Mouse (Mus musculus): Measurements from ENCODE around the gene As3mt. TPM values are rescaled to one million over a fixed set of nuclear protein-coding genes. Genes with fewer than 3 reads are reported as not detected.

As3mt gene
- total and polyA plus RNA-seq, 3 experiments: 30.7 to 52.1 (median 43.3) TPM

- dilution Hi-C loops (cut with MboI; ENCODE audit: extremely low pct_ligation_motif_present, extremely low pct_unique_long_range_greater_than_20kb, low sequenced_read_pairs) (no loop called here), in situ Hi-C loops (cut with MboI; ENCODE audit: low pct_ligation_motif_present, low pct_unique_long_range_greater_than_20kb, low sequenced_read_pairs) (no loop called here)
- Histone ChIP-seq H3K27me3 (replicated peaks) (no peaks in the 10 kb centered on the region), H3K4me3 (replicated peaks in 1 of 3; ENCODE audit: low read depth in 2 of 3, low read length in 2 of 3, poor library complexity in 1 of 3) (no peak overlapping the region), H3K9ac (ENCODE audit: insufficient read depth, low read depth) (no peak overlapping the region), H3K27ac (ENCODE audit: insufficient read depth, low read depth) (no peak overlapping the region), H3K36me3 (replicated peaks in 1 of 2; ENCODE audit: control insufficient read depth in 1 of 2, insufficient read depth in 1 of 2, low read length in 1 of 2) (no peaks in the 10 kb centered on the region), H3K4me2 (ENCODE audit: insufficient read depth, low read depth, poor library complexity, severe bottlenecking) (no peak overlapping the region), H3K4me1 (ENCODE audit: control insufficient read depth in 1 of 2, insufficient read depth in 2 of 2) (no peaks in the 10 kb centered on the region), H3K79me2 (replicated peaks; ENCODE audit: control insufficient read depth, extremely low read depth, insufficient read depth, poor library complexity, severe bottlenecking) (no peaks in the 10 kb centered on the region), H3K9me3 (replicated peaks; ENCODE audit: low read length) (no peaks in the 10 kb centered on the region)
- TF ChIP-seq USF2 (conservative IDR thresholded peaks at IDR 0.05; ENCODE audit: low read depth, low read length) (no peak), ETS1 (conservative IDR thresholded peaks at IDR 0.05; ENCODE audit: low read depth, low read length) (no peak), CHD1 (IDR thresholded peaks at IDR 0.05; ENCODE audit: low read depth, low read length) (no peak), ZMIZ1 (IDR thresholded peaks at IDR 0.05; ENCODE audit: low read depth, low read length) (no peak), CHD2 (IDR thresholded peaks at IDR 0.05; ENCODE audit: low read length) (no peak), JUN (IDR thresholded peaks at IDR 0.05; ENCODE audit: insufficient read depth, low read depth, low read length) (no peak)
- no peak for DNase-seq (ENCODE audit: extremely low read depth)
Measured at GRCm38 (mm10) chr19:46784502-46784901, 77.2 kb downstream of the As3mt start.

- Histone ChIP-seq H3K4me2 (ENCODE audit: insufficient read depth, low read depth, poor library complexity, severe bottlenecking) (no peak overlapping the region), H3K4me3 (replicated peaks in 1 of 3; ENCODE audit: low read depth in 2 of 3, low read length in 2 of 3, poor library complexity in 1 of 3) (no peak overlapping the region), H3K9me3 (replicated peaks; ENCODE audit: low read length) (no peaks in the 10 kb centered on the region), H3K79me2 (replicated peaks; ENCODE audit: control insufficient read depth, extremely low read depth, insufficient read depth, poor library complexity, severe bottlenecking) (no peaks in the 10 kb centered on the region), H3K4me1 (ENCODE audit: control insufficient read depth in 1 of 2, insufficient read depth in 2 of 2) (peaks cover 0 to 2% of the 10 kb centered on the region in 2 experiments; a peak in 1 of 4 replicates), H3K9ac (ENCODE audit: insufficient read depth, low read depth) (no peak overlapping the region), H3K27ac (ENCODE audit: insufficient read depth, low read depth) (no peak overlapping the region), H3K27me3 (replicated peaks) (no peaks in the 10 kb centered on the region), H3K36me3 (replicated peaks in 1 of 2; ENCODE audit: control insufficient read depth in 1 of 2, insufficient read depth in 1 of 2, low read length in 1 of 2) (no peaks in the 10 kb centered on the region)
- TF ChIP-seq MYC (IDR thresholded peaks at IDR 0.05; ENCODE audit: low read depth, low read length) (no peak), HCFC1 (IDR thresholded peaks at IDR 0.05; ENCODE audit: low read depth, low read length) (no peak), NRF1 (IDR thresholded peaks at IDR 0.05; ENCODE audit: low read depth, low read length) (no peak), SIN3A (IDR thresholded peaks at IDR 0.05; ENCODE audit: low read length) (no peak), POLR2A (IDR thresholded peaks at IDR 0.05; ENCODE audit: low read depth, low read length) (no peak)
- in situ Hi-C loops (cut with MboI; ENCODE audit: low pct_ligation_motif_present, low pct_unique_long_range_greater_than_20kb, low sequenced_read_pairs): no loop called here
- no peak for DNase-seq (ENCODE audit: extremely low read depth)
- dilution Hi-C loops (cut with MboI; ENCODE audit: extremely low pct_ligation_motif_present, extremely low pct_unique_long_range_greater_than_20kb, low sequenced_read_pairs): no loop called here
Measured at GRCm38 (mm10) chr19:46785633-46786032, 78.4 kb downstream of the As3mt start.

- Histone ChIP-seq H3K9me3 (replicated peaks; ENCODE audit: low read length) (no peaks in the 10 kb centered on the region), H3K4me3 (replicated peaks in 1 of 3; ENCODE audit: low read depth in 2 of 3, low read length in 2 of 3, poor library complexity in 1 of 3) (no peak overlapping the region), H3K79me2 (replicated peaks; ENCODE audit: control insufficient read depth, extremely low read depth, insufficient read depth, poor library complexity, severe bottlenecking) (no peaks in the 10 kb centered on the region), H3K27me3 (replicated peaks) (no peaks in the 10 kb centered on the region), H3K4me2 (ENCODE audit: insufficient read depth, low read depth, poor library complexity, severe bottlenecking) (no peak overlapping the region), H3K9ac (ENCODE audit: insufficient read depth, low read depth) (no peak overlapping the region), H3K4me1 (ENCODE audit: control insufficient read depth in 1 of 2, insufficient read depth in 2 of 2) (peaks cover 0 to 7% of the 10 kb centered on the region in 2 experiments; a peak in 2 of 4 replicates), H3K27ac (ENCODE audit: insufficient read depth, low read depth) (no peak overlapping the region), H3K36me3 (replicated peaks in 1 of 2; ENCODE audit: control insufficient read depth in 1 of 2, insufficient read depth in 1 of 2, low read length in 1 of 2) (no peaks in the 10 kb centered on the region)
- in situ Hi-C loops (cut with MboI; ENCODE audit: low pct_ligation_motif_present, low pct_unique_long_range_greater_than_20kb, low sequenced_read_pairs) (no loop called here), dilution Hi-C loops (cut with MboI; ENCODE audit: extremely low pct_ligation_motif_present, extremely low pct_unique_long_range_greater_than_20kb, low sequenced_read_pairs) (no loop called here)
- DNase-seq (ENCODE audit: extremely low read depth): no peak
- no peak for TF ChIP-seq UBTF (IDR thresholded peaks at IDR 0.05; ENCODE audit: low read depth, low read length)
- no peak for TF ChIP-seq BHLHE40 (IDR thresholded peaks at IDR 0.05; ENCODE audit: low read depth, low read length)
Measured at GRCm38 (mm10) chr19:46789782-46790181, 82.5 kb downstream of the As3mt start.

Other genes starting within 250 kb of the As3mt start
- gene Trim8, start 205.8 kb upstream of the As3mt start, total RNA-seq (2012; rRNA removed): 11.0 and 12.0 TPM in 2 replicates
- 3.7 and 4.4 TPM in 2 replicates for gene Trim8, start 205.8 kb upstream of the As3mt start, total RNA-seq (2014; rRNA removed)
- 23.3 and 24.9 TPM in 2 replicates for gene Trim8, start 205.8 kb upstream of the As3mt start, polyA plus RNA-seq (2012; ENCODE audit: insufficient read length, low read depth)
- 38.4 and 46.5 TPM in 2 replicates for gene Arl3, start 134.3 kb upstream of the As3mt start, total RNA-seq (2012; rRNA removed)
- 23.7 and 24.1 TPM in 2 replicates for gene Arl3, start 134.3 kb upstream of the As3mt start, total RNA-seq (2014; rRNA removed)
- gene Arl3, start 134.3 kb upstream of the As3mt start, polyA plus RNA-seq (2012; ENCODE audit: insufficient read length, low read depth): 40.4 and 45.3 TPM in 2 replicates
- gene Sfxn2, start 134.1 kb upstream of the As3mt start, total RNA-seq (2012; rRNA removed): 8.5 and 9.4 TPM in 2 replicates
- gene Sfxn2, start 134.1 kb upstream of the As3mt start, total RNA-seq (2014; rRNA removed): 5.9 and 6.8 TPM in 2 replicates
- gene Sfxn2, start 134.1 kb upstream of the As3mt start, polyA plus RNA-seq (2012; ENCODE audit: insufficient read length, low read depth): 11.1 and 11.8 TPM in 2 replicates
- gene Wbp1l, start 108.4 kb upstream of the As3mt start, total RNA-seq (2012; rRNA removed): 17.4 and 20.2 TPM in 2 replicates
- 10.6 and 11.6 TPM in 2 replicates for gene Wbp1l, start 108.4 kb upstream of the As3mt start, total RNA-seq (2014; rRNA removed)
- gene Wbp1l, start 108.4 kb upstream of the As3mt start, polyA plus RNA-seq (2012; ENCODE audit: insufficient read length, low read depth): 22.3 and 23.5 TPM in 2 replicates
- not detected in 2 replicates for gene Cyp17a1, start 34.3 kb upstream of the As3mt start, total RNA-seq (2012; rRNA removed)
- not detected in 2 replicates for gene Cyp17a1, start 34.3 kb upstream of the As3mt start, total RNA-seq (2014; rRNA removed)
- gene Cyp17a1, start 34.3 kb upstream of the As3mt start, polyA plus RNA-seq (2012; ENCODE audit: insufficient read length, low read depth): not detected in 2 replicates
- gene Borcs7, start 17.6 kb upstream of the As3mt start, total RNA-seq (2012; rRNA removed): 6.0 and 6.6 TPM in 2 replicates
- gene Borcs7, start 17.6 kb upstream of the As3mt start, total RNA-seq (2014; rRNA removed): 7.0 and 7.6 TPM in 2 replicates
- 12.5 and 14.5 TPM in 2 replicates for gene Borcs7, start 17.6 kb upstream of the As3mt start, polyA plus RNA-seq (2012; ENCODE audit: insufficient read length, low read depth)
- gene Cnnm2, start 54.1 kb downstream of the As3mt start, total RNA-seq (2012; rRNA removed): 3.1 and 3.7 TPM in 2 replicates
- 1.8 and 2.4 TPM in 2 replicates for gene Cnnm2, start 54.1 kb downstream of the As3mt start, total RNA-seq (2014; rRNA removed)
- gene Cnnm2, start 54.1 kb downstream of the As3mt start, polyA plus RNA-seq (2012; ENCODE audit: insufficient read length, low read depth): 1.8 and 2.6 TPM in 2 replicates